Mouse (Mus musculus) forebrain, embryonic 13.5 days (tissue): ENCODE data around the gene 4930435E12Rik. TPM values are rescaled to one million over a fixed set of nuclear protein-coding genes. Genes with fewer than 3 reads are reported as not detected.

Experiments used
- ATAC-seq: fragments of 200-750 bp; cut with Nextera tagmentation; 2 replicates; pipeline ENCODE4 v1.8.0; 2017
- H3K27ac ChIP-seq: fragments of 300-500 bp; sonication (generic); 2 replicates; pipeline ENCODE4 v1.5.1; 2015; ENCODE audit warnings: inconsistent platforms, mild to moderate bottlenecking, moderate library complexity
- H3K27me3 ChIP-seq: fragments of 300-500 bp; sonication (generic); 2 replicates; pipeline ENCODE4 v1.6.1; 2015; ENCODE audit warnings: mild to moderate bottlenecking, inconsistent platforms
- H3K36me3 ChIP-seq: fragments of 300-500 bp; sonication (generic); 2 replicates; pipeline ENCODE4 v1.6.1; 2015; ENCODE audit warnings: mild to moderate bottlenecking, inconsistent platforms; ENCODE audit not compliant: poor library complexity, severe bottlenecking
- H3K4me1 ChIP-seq: fragments of 300-500 bp; sonication (generic); 2 replicates; pipeline ENCODE4 v1.6.1; 2015; ENCODE audit warnings: inconsistent platforms
- H3K4me2 ChIP-seq: fragments of 300-500 bp; sonication (generic); 2 replicates; pipeline ENCODE4 v1.6.1; 2015; ENCODE audit warnings: inconsistent platforms, mild to moderate bottlenecking, moderate library complexity
- H3K4me3 ChIP-seq: fragments of 300-500 bp; sonication (generic); 2 replicates; pipeline ENCODE4 v1.5.1; 2015; ENCODE audit warnings: mild to moderate bottlenecking, inconsistent platforms
- H3K9ac ChIP-seq: fragments of 300-500 bp; sonication (generic); 2 replicates; pipeline ENCODE4 v1.6.1; 2015; ENCODE audit warnings: mild to moderate bottlenecking, inconsistent platforms
- H3K9me3 ChIP-seq: fragments of 300-500 bp; sonication (generic); replicated peaks from 2 replicates; pipeline ENCODE4 v1.6.1; 2016; ENCODE audit warnings: inconsistent platforms
- WGBS: fragments of 180-500 bp; shearing (Covaris S2); methylation state at CpG from one replicate; pipeline ENCODE4 v1.1.7; 2015; 5-methylcytosine and 5-hydroxymethylcytosine counted together
- polyA plus RNA-seq: library from polyadenylated mRNA; unstranded; fragments of >200 nt; fragmentation: Nextera tagmentation; extraction: Ambion mirVana; gene quantifications from 2 replicates; pipeline ENCODE4 v1.2.1, GENCODE M21; 2015

The 4930435E12Rik gene
- polyA plus RNA-seq, 1 experiment from 2014 or later = not detected

GRCm38 (mm10) chr16:38789016-38789415, 39.5 kb downstream of the 4930435E12Rik start:
- Histone ChIP-seq H3K4me1 (no peaks in the 10 kb centered on the region), H3K9me3 (no peaks in the 10 kb centered on the region), H3K4me2 (no peak overlapping the region), H3K27ac (no peak overlapping the region), H3K27me3 (no peaks in the 10 kb centered on the region), H3K36me3 (no peaks in the 10 kb centered on the region), H3K4me3 (no peak overlapping the region), H3K9ac (no peak overlapping the region)
- ATAC-seq = no peak
- WGBS = 94% methylated on average over 2 of the region's 2 CpGs

GRCm38 (mm10) chr16:38785301-38785700, 43.2 kb downstream of the 4930435E12Rik start:
- Histone ChIP-seq H3K4me1 (no peaks in the 10 kb centered on the region), H3K9ac (no peak overlapping the region), H3K27ac (no peak overlapping the region), H3K4me3 (no peak overlapping the region), H3K4me2 (no peak overlapping the region), H3K36me3 (no peaks in the 10 kb centered on the region), H3K9me3 (no peaks in the 10 kb centered on the region), H3K27me3 (no peaks in the 10 kb centered on the region)
- 86% methylated on average over 7 of the region's 7 CpGs for WGBS
- no peak for ATAC-seq

GRCm38 (mm10) chr16:38782524-38783067, 46.0 kb downstream of the 4930435E12Rik start:
- H3K27ac ChIP-seq = no peak overlapping the region
- H3K4me3 ChIP-seq = no peak overlapping the region

GRCm38 (mm10) chr16:38781946-38782345, 46.6 kb downstream of the 4930435E12Rik start:
- no peaks in the 10 kb centered on the region for H3K4me1 ChIP-seq
- 83% methylated on average over 2 of the region's 2 CpGs for WGBS
- H3K27ac ChIP-seq = no peak overlapping the region
- H3K4me2 ChIP-seq = no peak overlapping the region
- no peak overlapping the region for H3K4me3 ChIP-seq
- H3K9me3 ChIP-seq = no peaks in the 10 kb centered on the region
- ATAC-seq = no peak
- no peaks in the 10 kb centered on the region for H3K27me3 ChIP-seq
- H3K36me3 ChIP-seq = no peaks in the 10 kb centered on the region
- H3K9ac ChIP-seq = no peak overlapping the region

More at GRCm38 (mm10) chr16:38782524-38783067, 46.0 kb downstream of the 4930435E12Rik start:
- 59% methylated on average over 2 of the region's 2 CpGs for WGBS
- H3K9ac ChIP-seq = no peak overlapping the region
- H3K9me3 ChIP-seq = no peaks in the 10 kb centered on the region
- no peak for ATAC-seq
- H3K27me3 ChIP-seq = no peaks in the 10 kb centered on the region
- no peak overlapping the region for H3K4me2 ChIP-seq
- no peaks in the 10 kb centered on the region for H3K36me3 ChIP-seq
- no peaks in the 10 kb centered on the region for H3K4me1 ChIP-seq

DNA sequence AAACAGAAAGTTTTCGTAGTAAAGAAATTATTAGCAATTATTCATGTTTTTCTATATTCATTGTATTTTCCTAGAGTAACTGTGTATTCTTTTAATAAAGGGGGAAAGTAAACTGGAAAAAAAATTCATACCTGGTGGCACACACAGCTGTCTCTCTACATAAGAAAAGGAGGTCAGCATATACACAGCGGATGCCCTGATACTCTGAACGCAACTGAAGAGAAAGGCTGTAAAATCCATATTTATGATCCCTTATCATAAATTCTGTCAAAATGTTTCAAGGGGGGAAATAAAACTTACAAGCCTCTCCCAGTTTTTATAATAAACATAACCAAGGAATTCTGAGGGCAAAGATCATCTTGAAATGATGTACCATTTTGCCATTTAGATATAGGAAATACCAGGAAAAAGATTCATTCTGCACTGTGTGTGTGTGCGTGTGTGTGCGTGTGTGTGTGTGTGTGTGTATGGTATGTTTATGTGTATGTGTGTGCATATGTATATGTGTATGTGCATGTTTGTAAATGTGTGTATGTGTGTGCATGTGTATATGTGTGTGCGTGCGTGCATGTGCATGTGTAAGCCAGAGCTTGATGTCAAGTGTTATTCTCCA, 47.5 kb downstream of the 4930435E12Rik start:
- WGBS = 94% methylated on average over 7 of the region's 7 CpGs
- Histone ChIP-seq H3K4me2 (no peak overlapping the region), H3K9ac (no peak overlapping the region), H3K9me3 (no peaks in the 10 kb centered on the region), H3K27me3 (no peaks in the 10 kb centered on the region), H3K36me3 (no peaks in the 10 kb centered on the region), H3K27ac (no peak overlapping the region), H3K4me3 (no peak overlapping the region), H3K4me1 (no peaks in the 10 kb centered on the region)
- ATAC-seq = no peak

DNA sequence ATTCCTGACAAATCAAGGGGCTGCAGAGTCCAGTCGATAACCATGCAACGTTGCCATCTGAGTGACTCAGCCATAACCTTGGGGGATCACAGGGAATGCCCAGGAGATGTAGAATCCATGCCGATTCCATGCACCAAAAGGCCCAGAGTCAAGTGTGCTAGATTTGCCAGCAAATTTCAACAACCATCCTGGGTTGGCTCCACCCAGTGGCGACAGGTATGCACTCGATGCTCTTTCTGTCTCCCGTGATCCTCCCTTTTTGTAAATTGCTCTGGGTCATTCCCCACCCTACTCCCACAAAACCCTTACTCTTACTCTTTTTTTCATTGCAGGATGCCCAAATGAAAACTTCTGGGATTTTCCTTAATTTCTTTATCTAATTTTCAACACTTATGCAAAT, 52.2 kb downstream of the 4930435E12Rik start:
- no peak for ATAC-seq
- 56% methylated on average over 6 of the region's 6 CpGs for WGBS
- H3K4me1 ChIP-seq = no peaks in the 10 kb centered on the region
- no peak overlapping the region for H3K4me2 ChIP-seq
- no peak overlapping the region for H3K27ac ChIP-seq
- H3K9me3 ChIP-seq = no peaks in the 10 kb centered on the region
- no peak overlapping the region for H3K4me3 ChIP-seq
- H3K9ac ChIP-seq = no peak overlapping the region
- no peaks in the 10 kb centered on the region for H3K36me3 ChIP-seq
- H3K27me3 ChIP-seq = no peaks in the 10 kb centered on the region

DNA sequence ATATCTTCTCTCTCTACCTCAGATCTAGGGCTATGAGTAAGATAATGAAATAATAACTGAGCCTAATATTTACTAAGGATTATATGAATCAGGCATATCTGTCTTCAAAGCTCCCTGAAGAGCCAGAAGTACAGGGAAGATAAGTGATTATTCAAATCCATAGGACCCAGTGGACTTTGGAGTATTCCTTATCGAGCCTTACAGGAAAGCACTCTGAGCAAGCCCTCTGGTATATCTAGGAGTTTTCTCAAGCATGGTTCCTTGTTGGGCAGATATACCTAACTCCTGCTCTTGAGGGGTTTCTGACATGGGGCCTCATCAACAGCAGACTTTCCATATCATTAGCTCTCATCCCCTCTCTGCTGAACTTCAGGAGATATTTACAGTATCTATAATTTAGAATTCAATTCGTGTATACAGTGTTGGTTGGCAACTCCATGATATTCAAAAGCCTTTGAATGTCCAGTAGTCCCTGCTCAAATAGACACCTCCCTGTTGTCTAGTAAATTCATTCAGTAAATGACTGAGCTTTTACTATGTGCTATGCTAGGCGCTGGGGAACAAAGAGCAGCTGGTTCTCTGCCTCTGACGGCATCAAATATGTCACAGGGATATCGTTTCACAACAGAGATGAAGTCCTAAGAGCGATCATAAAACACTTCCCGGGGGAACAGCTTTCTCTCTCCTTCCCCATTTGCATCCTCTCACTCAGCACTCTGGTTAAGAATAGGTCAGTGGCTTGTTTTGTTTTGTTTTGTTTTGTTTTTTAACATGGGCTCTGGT, 53.4 kb downstream of the 4930435E12Rik start:
- H3K27ac ChIP-seq = no peak overlapping the region
- whole genome bisulfite sequencing = 76% methylated on average over 7 of the region's 7 CpGs
- no peak overlapping the region for H3K4me2 ChIP-seq
- no peaks in the 10 kb centered on the region for H3K9me3 ChIP-seq
- H3K27me3 ChIP-seq = no peaks in the 10 kb centered on the region
- no peak overlapping the region for H3K9ac ChIP-seq
- H3K4me3 ChIP-seq = no peak overlapping the region
- no peak for ATAC-seq
- H3K4me1 ChIP-seq = no peaks in the 10 kb centered on the region
- no peaks in the 10 kb centered on the region for H3K36me3 ChIP-seq

DNA sequence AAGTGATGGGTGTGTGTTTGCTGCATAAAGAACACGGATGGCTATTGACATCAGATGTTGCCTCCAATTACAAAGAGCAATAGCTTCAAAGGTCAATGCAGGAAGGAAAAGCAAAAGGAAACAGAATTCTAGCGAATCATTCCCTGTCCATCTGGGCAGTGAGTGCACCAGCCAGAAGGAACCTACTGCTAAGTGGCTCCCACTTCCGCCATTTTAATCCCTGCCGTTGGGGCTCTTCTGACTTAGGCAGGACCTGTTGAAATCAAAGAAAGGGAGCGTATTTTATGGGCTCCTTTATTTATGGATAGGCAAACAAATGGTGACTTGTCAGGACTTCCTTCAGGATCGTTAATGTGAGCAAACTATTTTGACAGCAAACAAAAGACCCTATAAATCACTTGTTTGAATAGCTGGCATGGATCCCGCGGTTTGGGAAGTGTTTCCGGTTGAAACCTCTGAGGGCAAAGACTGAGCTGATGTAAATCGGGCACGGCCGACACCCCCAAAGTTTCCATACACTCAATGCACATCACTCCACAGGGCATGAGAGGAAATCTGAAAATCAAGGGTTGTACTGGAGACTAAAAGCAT, 55.5 kb downstream of the 4930435E12Rik start:
- Histone ChIP-seq H3K4me3 (no peak overlapping the region), H3K36me3 (peaks cover 10% of the 10 kb centered on the region; the same call in 1 of the 2 replicates), H3K9me3 (no peaks in the 10 kb centered on the region), H3K27ac (no peak overlapping the region), H3K4me2 (no peak overlapping the region), H3K9ac (no peak overlapping the region), H3K27me3 (no peaks in the 10 kb centered on the region), H3K4me1 (no peaks in the 10 kb centered on the region)
- WGBS = 55% methylated on average over 12 of the region's 12 CpGs
- no peak for ATAC-seq

DNA sequence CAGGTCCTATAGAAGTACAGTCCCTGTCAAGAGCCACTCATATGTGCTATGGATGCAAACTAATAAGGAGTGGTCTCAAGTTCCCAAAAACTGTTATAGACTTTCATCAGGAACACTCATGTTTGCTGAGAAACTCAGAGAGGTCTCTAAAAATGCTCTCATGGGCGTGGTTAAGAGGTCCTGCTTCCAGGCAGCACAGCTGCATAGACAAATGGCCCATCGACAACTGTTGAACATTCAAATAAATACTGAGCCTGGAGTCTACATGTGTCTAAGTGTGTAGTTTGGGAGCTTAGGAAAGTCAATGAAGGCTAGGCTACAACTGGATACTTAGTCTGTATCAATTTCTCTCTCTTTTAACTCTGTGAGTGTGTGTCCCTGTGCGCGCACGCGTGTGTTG, 57.4 kb downstream of the 4930435E12Rik start:
- no peaks in the 10 kb centered on the region for H3K9me3 ChIP-seq
- H3K27me3 ChIP-seq = no peaks in the 10 kb centered on the region
- H3K4me1 ChIP-seq = no peaks in the 10 kb centered on the region
- WGBS = 93% methylated on average over 6 of the region's 6 CpGs
- no peak overlapping the region for H3K4me2 ChIP-seq
- no peak overlapping the region for H3K27ac ChIP-seq
- no peak overlapping the region for H3K9ac ChIP-seq
- no peak for ATAC-seq
- peaks cover 11% of the 10 kb centered on the region; the same call in 1 of the 2 replicates for H3K36me3 ChIP-seq
- H3K4me3 ChIP-seq = no peak overlapping the region

- Histone ChIP-seq H3K9me3 (no peaks in the 10 kb centered on the region), H3K27me3 (no peaks in the 10 kb centered on the region), H3K36me3 (peaks cover 11% of the 10 kb centered on the region; the same call in 1 of the 2 replicates), H3K4me1 (no peaks in the 10 kb centered on the region), H3K4me3 (no peak overlapping the region), H3K4me2 (no peak overlapping the region), H3K9ac (no peak overlapping the region), H3K27ac (no peak overlapping the region)
- 87% methylated on average over 9 of the region's 9 CpGs for WGBS
- no peak for ATAC-seq
Observed at GRCm38 (mm10) chr16:38769529-38769928, 59.0 kb downstream of the 4930435E12Rik start.

- Histone ChIP-seq H3K4me3 (no peak overlapping the region), H3K27ac (no peak overlapping the region), H3K4me1 (no peaks in the 10 kb centered on the region), H3K27me3 (no peaks in the 10 kb centered on the region), H3K4me2 (no peak overlapping the region), H3K36me3 (peaks cover 11% of the 10 kb centered on the region; the same call in 1 of the 2 replicates), H3K9ac (no peak overlapping the region), H3K9me3 (no peaks in the 10 kb centered on the region)
- 93% methylated on average over 8 of the region's 8 CpGs for WGBS
- no peak for ATAC-seq
Observed at GRCm38 (mm10) chr16:38768386-38768785, 60.2 kb downstream of the 4930435E12Rik start.

DNA sequence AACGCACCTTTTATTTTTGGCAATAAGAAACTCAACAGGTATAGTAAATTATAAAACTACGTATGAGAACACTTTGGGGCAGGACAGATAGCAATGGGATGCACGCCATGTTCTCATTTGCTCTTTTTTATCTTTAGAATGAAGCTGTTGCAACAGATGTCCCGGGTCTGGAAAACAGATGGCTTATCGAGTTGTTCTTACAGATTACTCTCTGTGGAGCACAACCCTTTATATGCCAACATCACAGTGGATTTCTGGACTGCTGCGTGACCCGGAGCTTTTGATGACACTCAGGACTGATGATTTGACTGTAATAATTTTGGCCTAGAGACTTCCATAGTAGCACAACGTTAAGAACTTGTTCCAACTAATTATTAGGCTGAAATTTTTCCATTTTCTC, 60.8 kb downstream of the 4930435E12Rik start:
- no peak for ATAC-seq
- Histone ChIP-seq H3K9me3 (no peaks in the 10 kb centered on the region), H3K4me2 (no peak overlapping the region), H3K36me3 (peaks cover 11% of the 10 kb centered on the region; the same call in 1 of the 2 replicates), H3K27me3 (no peaks in the 10 kb centered on the region), H3K9ac (no peak overlapping the region), H3K4me1 (no peaks in the 10 kb centered on the region), H3K27ac (no peak overlapping the region), H3K4me3 (no peak overlapping the region)
- 87% methylated on average over 8 of the region's 8 CpGs for WGBS
